Mouse (Mus musculus): ENCODE data around the gene Slc38a10.

GRCm38 (mm10) chr11:120119108-120119507, 32.0 kb downstream of the Slc38a10 start:
- TF ChIP-seq CTCF (IDR thresholded peaks at IDR 0.05; ENCODE audit: low read depth) (no peak), EP300 (optimal IDR thresholded peaks at IDR 0.05) (no peak)

All from stomach, postnatal 0 days (tissue).